4 mouse cellular contexts compared by ENCODE assay signal in the genomic region with DNA sequence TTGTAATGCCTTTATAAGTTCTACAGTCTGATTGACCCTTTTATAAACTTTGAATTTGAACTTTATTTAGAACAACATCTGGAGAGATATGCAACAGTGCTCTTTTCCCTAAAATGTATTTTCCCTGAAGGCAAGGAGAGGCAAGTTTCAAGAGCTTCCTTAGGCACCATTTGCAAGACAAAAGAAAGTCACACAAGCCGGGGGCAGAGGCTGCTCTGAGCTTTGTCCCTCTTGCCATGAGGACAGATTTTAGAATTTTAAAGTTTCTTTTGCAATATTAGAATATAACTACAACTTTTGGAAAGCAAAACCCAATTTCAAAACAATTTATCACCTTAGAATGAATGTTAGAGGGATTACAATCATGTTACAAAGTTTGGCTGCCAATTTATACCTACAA.
DNase-seq lines count a peak whose midpoint lies in the region; TF ChIP-seq lines count a peak whose summit lies in the region.
"Not testable (repeated sequence)": the region's sequence is repeated elsewhere in the genome, so short reads cannot be mapped to it uniquely, and the experiment has no call there.

No protein-coding gene starts in this region.

- DNase-seq in ES-CJ7 (ENCODE audit: low read depth, low spot score) (peak; percentile 52), R1 (ENCODE audit: low read depth, low spot score) (peak; percentile 74), ZHBTc4 (ENCODE audit: low read depth, low spot score) (peak; percentile 48)

- not testable (repeated sequence) for H3K27me3 ChIP-seq in E14TG2a.4 (ENCODE audit: insufficient read depth, low read length)

- not testable (repeated sequence) for TF ChIP-seq CTCF in E14TG2a.4 (conservative IDR thresholded peaks at IDR 0.05; ENCODE audit: low read length)

- peaks cover 20% of the 10 kb centered on the region for H3K4me1 ChIP-seq in E14TG2a.4 (replicated peaks; ENCODE audit: low read depth, low read length)

- peaks cover 52% of the 10 kb centered on the region for H3K9me3 ChIP-seq in E14TG2a.4 (ENCODE audit: low read length)

- peaks cover 12% of the 10 kb centered on the region for H3K36me3 ChIP-seq in E14TG2a.4 (ENCODE audit: insufficient read depth, low read length)

- H3K4me3 ChIP-seq in E14TG2a.4 (replicated peaks; ENCODE audit: low read length): peak overlapping the region; percentile 55; the same call in 1 of the 2 replicates

Comparison
In these comparisons a context has a peak if more than half of its experiments do, and no peak if none do; other contexts are left out.
1. Peak in every context shown above with its lines: DNase-seq and H3K4me3 ChIP-seq.